Mouse (Mus musculus) central nervous system, embryonic 14 days (tissue): ENCODE measurements around the gene Nudt9. TPM values are rescaled to one million over a fixed set of nuclear protein-coding genes. Genes with fewer than 3 reads are reported as not detected.

ENCODE experiments used
- polyA plus RNA-seq: library from polyadenylated mRNA; depleted of rRNA; stranded (reverse); fragments of >200 nt; gene quantifications from 2 replicates; pipeline ENCODE4 v1.2.3, GENCODE M21; 2012; rRNA removed

Nudt9 gene
- polyA plus RNA-seq, result 55.4 and 55.6 TPM in 2 replicates

DNA sequence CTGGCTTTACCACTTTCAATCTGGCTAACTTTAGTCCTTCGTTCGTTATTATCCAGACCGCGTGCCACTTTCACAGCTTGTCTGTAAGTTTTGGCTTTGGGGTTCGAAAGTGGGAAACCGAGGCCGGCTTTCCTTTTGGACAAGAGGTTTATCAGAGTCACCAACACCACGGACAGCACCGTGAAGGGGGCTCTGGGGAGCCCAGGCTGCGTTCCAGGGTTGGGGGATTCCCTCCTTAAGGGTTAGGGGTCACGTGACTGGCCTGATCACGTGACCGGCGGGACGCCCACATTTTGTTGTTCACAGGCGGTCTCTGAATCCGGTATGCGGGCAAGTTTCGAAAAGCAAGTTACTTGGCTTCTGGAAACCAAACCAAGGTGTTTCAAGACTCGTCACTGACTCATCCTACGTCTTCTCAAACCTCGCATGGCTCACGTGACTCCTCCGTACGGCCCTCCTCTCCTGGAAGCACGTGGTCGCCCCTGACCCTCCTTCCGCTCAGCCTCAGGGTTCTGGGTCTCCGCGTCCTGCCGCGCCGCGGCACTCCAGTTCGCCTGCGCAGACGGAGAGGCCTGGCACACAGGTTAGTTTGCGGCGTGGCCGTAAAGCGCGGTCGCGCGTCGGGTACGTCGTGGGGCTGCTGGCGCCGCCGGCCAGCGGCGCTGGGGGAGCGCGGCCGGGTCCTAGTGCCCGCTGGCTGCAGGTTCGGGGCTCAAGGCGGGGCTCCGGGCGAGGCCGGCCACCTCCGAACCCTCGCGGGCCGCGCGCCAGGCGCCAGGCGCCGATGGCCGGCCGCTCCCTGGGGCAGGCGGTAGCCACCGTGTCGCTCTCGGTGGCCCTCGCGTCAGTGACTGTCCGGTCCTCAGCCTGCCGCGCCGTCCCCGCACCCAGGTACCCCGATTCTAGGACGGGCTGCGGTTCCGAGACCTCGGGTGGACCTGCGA lies at the start of gene Nudt9:
TSS of gene Nudt9 (plus strand) at position 51 of the 944 bp plus-strand sequence.

DNA sequence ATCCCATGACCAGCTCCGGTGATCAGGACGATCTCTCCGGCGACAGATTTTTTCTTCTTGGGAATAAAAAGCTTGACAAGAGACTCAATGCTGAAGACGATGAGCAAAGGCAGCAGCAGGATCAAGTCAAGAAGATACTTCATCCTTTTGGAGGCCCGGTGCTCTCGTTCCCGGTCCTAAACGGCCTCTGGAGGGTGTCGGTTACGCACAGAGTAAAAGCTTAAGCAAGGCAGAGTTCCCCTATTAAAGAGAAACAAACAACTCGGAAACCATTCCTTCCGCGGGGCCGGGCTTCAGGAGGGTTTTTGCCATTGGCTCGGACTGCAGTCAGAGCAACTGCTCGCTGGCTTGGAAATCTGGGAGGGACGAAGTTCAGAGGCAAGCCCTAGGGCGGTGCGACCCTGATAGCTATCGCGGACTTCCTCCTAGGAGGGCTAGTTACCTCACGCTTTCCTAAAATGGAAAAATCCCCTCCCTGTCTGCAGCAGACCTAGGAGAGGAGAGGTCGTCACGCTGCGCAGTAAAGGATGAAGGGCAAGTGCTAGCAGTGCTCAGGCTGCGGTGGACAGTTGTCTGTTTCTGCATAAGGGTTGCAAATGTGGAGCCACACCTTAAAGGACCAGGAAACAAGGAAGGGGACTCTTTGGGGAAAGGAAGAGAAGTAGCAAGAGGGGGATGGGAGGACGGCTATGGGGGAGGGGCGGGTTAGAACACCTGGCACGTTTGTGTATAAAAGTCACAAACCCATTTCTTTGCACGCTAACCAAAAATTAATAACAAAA lies 24.3 kb upstream of the Nudt9 start, which contains the start of gene Hsd17b11:
TSS of gene Hsd17b11 (minus strand) at position 323 of the 782 bp plus-strand sequence.

GRCm38 (mm10) chr5:104077508-104077907 lies 31.4 kb downstream of the Nudt9 start, which contains the start of gene Gm17660:
Gene Gm17660 (minus strand): TSS chr5:104077608.

DNA sequence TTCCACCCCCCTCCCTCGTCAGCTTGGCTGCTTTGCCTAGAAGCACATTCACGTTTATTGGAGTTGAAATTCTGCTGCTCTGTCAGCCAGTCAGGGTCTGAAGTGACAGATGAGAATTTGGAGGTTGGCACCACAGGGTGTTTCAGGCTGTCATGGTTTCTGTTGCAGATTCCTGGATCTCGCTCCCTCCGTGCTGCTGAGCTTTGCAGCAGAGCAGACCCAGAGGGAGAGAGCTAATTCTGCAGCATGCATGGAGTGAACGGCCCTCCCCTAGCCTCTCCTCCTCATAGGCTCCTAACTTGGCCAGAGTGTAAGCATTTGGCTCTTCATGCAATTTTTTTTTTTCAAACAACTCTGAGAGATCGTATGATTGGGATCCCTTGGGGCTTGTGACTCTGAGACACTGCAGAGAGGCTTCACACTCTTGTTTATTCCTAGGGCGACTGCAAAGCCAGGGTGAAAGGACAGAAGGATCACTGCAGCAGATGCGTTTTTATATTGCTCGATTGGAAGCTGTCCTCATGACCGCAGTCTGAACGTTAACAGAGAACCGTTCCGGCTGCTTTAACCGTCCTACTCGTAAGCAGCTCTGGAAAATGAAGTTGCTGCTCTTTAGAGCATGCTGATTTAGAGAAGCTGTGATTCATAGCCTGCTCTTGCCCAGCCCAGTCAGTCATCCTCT lies 67.5 kb downstream of the Nudt9 start, which contains the start of gene Sparcl1:
TSS of gene Sparcl1 (minus strand) at position 243 of the 682 bp plus-strand sequence.

Other genes with a start within 250 kb of the Nudt9 start
- gene Klhl8, start 135.0 kb upstream of the Nudt9 start, polyA plus RNA-seq, result 28.2 and 30.0 TPM in 2 replicates
- not detected in 2 replicates for gene Hsd17b13, start 68.9 kb upstream of the Nudt9 start, polyA plus RNA-seq
- gene Hsd17b11, start 24.4 kb upstream of the Nudt9 start, polyA plus RNA-seq, result 9.1 and 10.8 TPM in 2 replicates
- not detected in 2 replicates for gene Gm17660, start 31.3 kb downstream of the Nudt9 start, polyA plus RNA-seq
- 126 and 134 TPM in 2 replicates for gene Sparcl1, start 67.4 kb downstream of the Nudt9 start, polyA plus RNA-seq
- not detected in 2 replicates for gene Dspp, start 124.4 kb downstream of the Nudt9 start, polyA plus RNA-seq
- gene Dmp1, start 156.3 kb downstream of the Nudt9 start, polyA plus RNA-seq, result 0.54 and 1.2 TPM in 2 replicates